Mouse (Mus musculus) olfactory bulb, adult 2 months (tissue): ENCODE measurements around the gene Sapcd2.

Experiments
- CTCF ChIP-seq: fragments of 200-500 bp; IDR thresholded peaks from 2 replicates; pipeline ENCODE4 v1.5.1; 2012; ENCODE audit warnings: low read depth, mild to moderate bottlenecking, low read length, moderate library complexity; ENCODE audit not compliant: insufficient read depth
- POLR2A ChIP-seq: fragments of 200-500 bp; IDR thresholded peaks from 2 replicates; pipeline ENCODE4 v1.6.1; 2012; ENCODE audit warnings: mild to moderate bottlenecking, low read depth, low read length, moderate library complexity; ENCODE audit not compliant: insufficient read depth

GRCm38 (mm10) chr2:25364761-25365090 lies 7.4 kb upstream of the Sapcd2 start:
- TF ChIP-seq CTCF (no peak), POLR2A (no peak)
